In genomic region chr4:87806196-87806987, GRCm38 (mm10) we compare ENCODE assay signal across 9 mouse cellular contexts.
DNase-seq lines count a peak whose midpoint lies in the region; ATAC-seq lines count a peak whose summit lies in the region.
"Had no signal": no experiment of that assay in that cellular context is flagged by ENCODE, and none has a peak within 500 bp of the region (broad histone marks: within the 10 kb centered on the region; RNA-seq: fewer than 3 reads in every experiment).

No protein-coding gene starts in this region.

- H3K4me3 ChIP-seq in midbrain, embryonic 11.5 days (ENCODE audit: low read depth, low read length), result no peak overlapping the region
- no peak overlapping the region for H3K4me3 ChIP-seq in midbrain, embryonic 10.5 days
- H3K4me3 ChIP-seq in intestine, embryonic 15.5 days (replicated peaks), result no peak overlapping the region
- H3K4me3 ChIP-seq in stomach, embryonic 15.5 days (replicated peaks), result no peak overlapping the region

- no peaks in the 10 kb centered on the region for H3K9me3 ChIP-seq in midbrain, embryonic 11.5 days (ENCODE audit: control insufficient read depth, low read length)
- no peaks in the 10 kb centered on the region for H3K9me3 ChIP-seq in midbrain, embryonic 10.5 days (replicated peaks)
- H3K9me3 ChIP-seq in intestine, embryonic 15.5 days, result no peaks in the 10 kb centered on the region
- no peaks in the 10 kb centered on the region for H3K9me3 ChIP-seq in stomach, embryonic 15.5 days

- H3K4me1 ChIP-seq in midbrain, embryonic 11.5 days (ENCODE audit: control insufficient read depth, insufficient read depth, low read length), result peaks cover 15% of the 10 kb centered on the region
- H3K4me1 ChIP-seq in midbrain, embryonic 10.5 days, result peaks cover 51% of the 10 kb centered on the region
- peaks cover 14% of the 10 kb centered on the region for H3K4me1 ChIP-seq in intestine, embryonic 15.5 days (replicated peaks)
- H3K4me1 ChIP-seq in stomach, embryonic 15.5 days, result peaks cover 4% of the 10 kb centered on the region; the same call in 1 of the 2 replicates

- peak overlapping the region; percentile 40; the same call in 1 of the 2 replicates for H3K27ac ChIP-seq in midbrain, embryonic 11.5 days (ENCODE audit: low read depth, low read length)
- H3K27ac ChIP-seq in midbrain, embryonic 10.5 days (replicated peaks), result no peak overlapping the region
- 0 out of 2 replicates have a peak overlapping the region, but pooled peaks have one; percentile 52 for H3K27ac ChIP-seq in intestine, embryonic 15.5 days
- peak overlapping the region; percentile 63; the same call in 1 of the 2 replicates for H3K27ac ChIP-seq in stomach, embryonic 15.5 days

- peak; percentile 29 for DNase-seq in embryo, embryonic 10 days (ENCODE audit: low spot score)
- DNase-seq in embryo, embryonic 10.5 days (ENCODE audit: low spot score), result no peak
- no peak for DNase-seq in midbrain, embryonic 11.5 days (ENCODE audit: low spot score, missing footprints)
- no peak for DNase-seq in midbrain, embryonic 10.5 days (ENCODE audit: low spot score)
- DNase-seq in cerebellum, postnatal 25 days, result no peak
- no peak for DNase-seq in adrenal gland, adult 8-10 months
- DNase-seq: thymus, adult 2 months had no signal

- no peak overlapping the region for H3K4me2 ChIP-seq in midbrain, embryonic 11.5 days
- H3K4me2 ChIP-seq in intestine, embryonic 15.5 days (replicated peaks), result peak overlapping the region; percentile 19; the same call in 1 of the 2 replicates
- peak overlapping the region; percentile 25; the same call in 1 of the 2 replicates for H3K4me2 ChIP-seq in stomach, embryonic 15.5 days

- no peak overlapping the region for H3K9ac ChIP-seq in midbrain, embryonic 11.5 days (ENCODE audit: low read length)
- H3K9ac ChIP-seq in intestine, embryonic 15.5 days, result no peak overlapping the region
- H3K9ac ChIP-seq in stomach, embryonic 15.5 days, result no peak overlapping the region

- peak; percentile 55; the same call in 1 of the 2 replicates for ATAC-seq in midbrain, embryonic 11.5 days (ENCODE audit: low FRiP score)
- peak; percentile 76 for ATAC-seq in intestine, embryonic 15.5 days
- peak; percentile 95 for ATAC-seq in stomach, embryonic 15.5 days (ENCODE audit: insufficient read depth, low FRiP score, low read depth)

- H3K36me3 ChIP-seq in midbrain, embryonic 11.5 days (ENCODE audit: control insufficient read depth, insufficient read depth, low read length), result no peaks in the 10 kb centered on the region
- H3K36me3 ChIP-seq in midbrain, embryonic 10.5 days, result no peaks in the 10 kb centered on the region
- no peaks in the 10 kb centered on the region for H3K36me3 ChIP-seq in intestine, embryonic 15.5 days
- H3K36me3 ChIP-seq in stomach, embryonic 15.5 days, result no peaks in the 10 kb centered on the region

- WGBS in midbrain, embryonic 11.5 days, result 37% methylated on average over 6 of the region's 6 CpGs
- 44% methylated on average over 6 of the region's 6 CpGs for WGBS in midbrain, embryonic 10.5 days
- WGBS in intestine, embryonic 15.5 days, result 14% methylated on average over 6 of the region's 6 CpGs
- WGBS in stomach, embryonic 15.5 days, result 16% methylated on average over 6 of the region's 6 CpGs

- H3K27me3 ChIP-seq in midbrain, embryonic 11.5 days (ENCODE audit: control insufficient read depth, insufficient read depth, low read length), result no peaks in the 10 kb centered on the region
- H3K27me3 ChIP-seq in midbrain, embryonic 10.5 days (ENCODE audit: low read depth, poor library complexity, severe bottlenecking), result no peaks in the 10 kb centered on the region
- H3K27me3 ChIP-seq in intestine, embryonic 15.5 days (replicated peaks), result no peaks in the 10 kb centered on the region
- H3K27me3 ChIP-seq in stomach, embryonic 15.5 days (replicated peaks), result no peaks in the 10 kb centered on the region
